Mouse (Mus musculus): ENCODE measurements around the gene Rnf43.

DNA sequence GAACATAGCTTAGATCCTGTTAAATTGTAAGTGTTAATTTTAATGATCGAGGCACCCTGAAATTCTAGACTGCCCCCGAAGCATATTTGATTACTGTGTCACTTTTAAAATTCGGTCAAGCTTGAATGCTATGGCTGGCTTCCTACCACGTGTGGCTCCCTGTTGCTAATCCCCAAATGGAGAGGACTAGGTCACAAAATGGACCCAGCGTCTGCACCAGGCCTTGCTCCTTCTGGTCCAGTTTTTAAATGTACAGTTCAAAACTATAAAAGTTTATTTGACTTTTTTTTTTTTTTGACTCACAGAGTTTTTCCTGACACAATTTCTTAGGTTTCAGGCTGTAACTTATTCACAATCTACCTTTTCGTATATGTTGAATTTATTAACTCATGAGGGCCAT, 2.7 kb downstream of the Rnf43 start:
- TF ChIP-seq ZNF384 (IDR thresholded peaks at IDR 0.05; ENCODE audit: low read depth, low read length) (no peak), NRF1 (IDR thresholded peaks at IDR 0.05; ENCODE audit: insufficient read depth, low read depth, low read length, poor library complexity, severe bottlenecking) (no peak), EP300 (IDR thresholded peaks at IDR 0.05; ENCODE audit: low read depth in 1 of 2, low read length in 2 of 2) (0 out of 4 replicates have a peak, but pooled peaks of 1 of the 2 experiments have one; percentile 12), POLR2A (IDR thresholded peaks at IDR 0.05; ENCODE audit: control insufficient read depth in 1 of 2, insufficient read depth in 1 of 2, low read depth in 1 of 2, low read length in 2 of 2, poor library complexity in 1 of 2) (no peak; a peak in 1 of 4 replicates), CTCF (IDR thresholded peaks at IDR 0.05 in 2 of 3, conservative IDR thresholded peaks at IDR 0.05 in 1 of 3; ENCODE audit: control insufficient read depth in 1 of 3, insufficient read depth in 1 of 3, low read depth in 2 of 3, low read length in 3 of 3, poor library complexity in 1 of 3, severe bottlenecking in 1 of 3) (no peak), MAX (IDR thresholded peaks at IDR 0.05; ENCODE audit: low read length) (peak; percentile 87), USF2 (IDR thresholded peaks at IDR 0.05; ENCODE audit: borderline replicate concordance in 1 of 2, insufficient read depth in 1 of 2, low read depth in 1 of 2, low read length in 2 of 2) (no peak)
